Mouse (Mus musculus): Measurements from ENCODE around the gene Ryk.
"Not testable (repeated sequence)": the region's sequence is repeated elsewhere in the genome, so short reads cannot be mapped to it uniquely, and the experiment has no call there.

Ryk gene

GRCm38 (mm10) chr9:102902308-102902707, 67.6 kb downstream of the Ryk start:
- DNase-seq (ENCODE audit: extremely low read depth, low read depth, low spot score) = no peak

GRCm38 (mm10) chr9:102904952-102905351, 70.2 kb downstream of the Ryk start:
- DNase-seq (ENCODE audit: extremely low read depth, low read depth, low spot score) = no peak

GRCm38 (mm10) chr9:102906781-102907180, 72.1 kb downstream of the Ryk start:
- DNase-seq (ENCODE audit: extremely low read depth, low read depth, low spot score) = no peak

- DNase-seq (ENCODE audit: extremely low read depth, low read depth, low spot score) = no peak
Measured at GRCm38 (mm10) chr9:102907521-102908246, 73.0 kb downstream of the Ryk start.

- no peak for DNase-seq (ENCODE audit: extremely low read depth, low read depth, low spot score)
Measured at GRCm38 (mm10) chr9:102911526-102911925, 76.8 kb downstream of the Ryk start.

- no peak for DNase-seq (ENCODE audit: extremely low read depth, low read depth, low spot score)
Measured at GRCm38 (mm10) chr9:102912516-102913035, 77.9 kb downstream of the Ryk start.

GRCm38 (mm10) chr9:102913597-102913996, 78.9 kb downstream of the Ryk start:
- not testable (repeated sequence) for DNase-seq (ENCODE audit: extremely low read depth, low read depth, low spot score)

- no peak for DNase-seq (ENCODE audit: extremely low read depth, low read depth, low spot score)
Measured at GRCm38 (mm10) chr9:102914583-102914982, 79.9 kb downstream of the Ryk start.

- no peak for DNase-seq (ENCODE audit: extremely low read depth, low read depth, low spot score)
Measured at GRCm38 (mm10) chr9:102915292-102915854, 80.7 kb downstream of the Ryk start.

- no peak for DNase-seq (ENCODE audit: extremely low read depth, low read depth, low spot score)
Measured at GRCm38 (mm10) chr9:102916076-102916475, 81.4 kb downstream of the Ryk start.

- DNase-seq (ENCODE audit: extremely low read depth, low read depth, low spot score) = no peak
Measured at GRCm38 (mm10) chr9:102917532-102918129, 82.9 kb downstream of the Ryk start.

GRCm38 (mm10) chr9:102919486-102919885, 84.8 kb downstream of the Ryk start:
- DNase-seq (ENCODE audit: extremely low read depth, low read depth, low spot score) = no peak

- no peak for DNase-seq (ENCODE audit: extremely low read depth, low read depth, low spot score)
Measured at GRCm38 (mm10) chr9:102921791-102922190, 87.1 kb downstream of the Ryk start.

- DNase-seq (ENCODE audit: extremely low read depth, low read depth, low spot score) = no peak
Measured at GRCm38 (mm10) chr9:102922866-102923434, 88.2 kb downstream of the Ryk start.

GRCm38 (mm10) chr9:102923836-102924235, 89.1 kb downstream of the Ryk start:
- DNase-seq (ENCODE audit: extremely low read depth, low read depth, low spot score) = no peak

GRCm38 (mm10) chr9:102924627-102925316, 90.1 kb downstream of the Ryk start:
- no peak for DNase-seq (ENCODE audit: extremely low read depth, low read depth, low spot score)

- no peak for DNase-seq (ENCODE audit: extremely low read depth, low read depth, low spot score)
Measured at GRCm38 (mm10) chr9:102926137-102926536, 91.4 kb downstream of the Ryk start.

GRCm38 (mm10) chr9:102929776-102930175, 95.1 kb downstream of the Ryk start:
- DNase-seq (ENCODE audit: extremely low read depth, low read depth, low spot score) = no peak

- DNase-seq (ENCODE audit: extremely low read depth, low read depth, low spot score) = no peak
Measured at GRCm38 (mm10) chr9:102933925-102934721, 99.4 kb downstream of the Ryk start.

- DNase-seq (ENCODE audit: extremely low read depth, low read depth, low spot score) = no peak
Measured at GRCm38 (mm10) chr9:102942221-102942620, 107.5 kb downstream of the Ryk start.

All from fat pad, adult 2 months (tissue).